Mouse (Mus musculus): ENCODE results near the gene Dyrk3.
A peak's percentile ranks its signal among the peaks of the same experiment; 100 is the strongest.

Dyrk3 gene

DNA sequence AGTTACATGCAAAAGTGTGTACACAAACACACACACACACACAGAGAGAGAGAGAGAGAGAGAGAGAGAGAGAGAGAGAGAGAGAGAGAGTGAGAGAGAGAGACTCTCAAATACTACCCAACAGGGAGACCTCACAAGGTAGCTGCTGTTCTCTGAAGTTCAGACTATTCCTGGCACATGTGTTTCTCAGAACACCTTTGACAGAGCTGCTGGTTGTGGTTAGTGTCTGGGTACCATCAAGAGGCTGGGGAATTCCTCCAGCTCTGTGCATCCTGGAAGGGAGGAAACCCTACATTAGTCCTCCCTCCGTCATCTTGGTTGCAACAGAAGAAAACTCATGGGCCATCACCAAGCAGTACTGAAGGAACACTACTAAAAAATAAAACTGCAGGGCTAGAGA lies 57.5 kb downstream of the Dyrk3 start:
- DNase-seq, result no peak

DNA sequence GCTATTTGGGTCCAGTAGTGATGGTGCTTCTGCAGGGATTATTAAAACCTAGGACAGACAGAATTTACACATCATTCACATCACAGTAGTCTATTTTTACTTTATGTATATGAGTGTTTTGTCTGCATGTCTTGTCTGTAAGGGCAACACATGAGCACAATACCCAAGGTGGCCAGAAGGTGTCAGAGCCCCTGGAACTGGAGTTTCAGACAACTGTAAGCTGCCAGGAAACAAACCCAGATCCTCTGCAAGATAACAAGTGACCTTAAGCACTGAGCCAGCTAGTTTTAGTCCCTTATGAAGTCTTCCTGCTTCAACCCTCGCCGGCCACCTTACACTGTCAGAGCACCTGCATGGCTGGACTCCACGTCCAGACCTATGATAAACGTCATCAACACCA lies 58.4 kb downstream of the Dyrk3 start:
- DNase-seq, result no peak

DNA sequence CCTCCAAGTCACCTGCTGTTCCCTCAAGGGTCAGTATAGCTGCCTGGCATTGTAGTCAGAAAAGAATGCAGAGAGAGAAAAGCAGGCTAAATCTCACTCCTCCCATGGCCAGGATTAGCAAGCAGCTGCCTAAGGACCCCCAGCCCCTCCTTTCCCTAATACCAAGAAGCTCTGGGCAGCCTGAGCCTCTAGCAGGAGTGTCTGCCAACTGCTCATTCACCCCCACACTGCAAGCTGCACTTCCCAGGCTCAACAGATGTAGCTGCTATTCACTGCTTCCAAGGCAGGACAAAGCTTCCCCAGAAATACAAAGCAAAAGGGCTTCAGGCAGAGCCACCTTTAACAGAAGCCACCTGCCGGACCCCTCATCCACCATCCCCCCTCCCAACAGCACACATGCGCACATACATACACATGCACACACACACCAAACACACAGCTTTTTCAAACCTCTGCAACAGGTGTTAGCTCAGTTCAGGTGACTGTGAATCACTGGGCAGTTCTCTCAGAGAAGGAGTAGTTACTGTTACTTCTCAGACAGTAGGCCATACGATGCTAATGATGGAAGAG lies 59.3 kb downstream of the Dyrk3 start:
- peak; percentile 67 for DNase-seq
